Mouse (Mus musculus) embryonic fibroblast, embryonic 13.5 days (primary cell): ENCODE results near the gene Mtch1. TPM values are rescaled to one million over a fixed set of nuclear protein-coding genes. Genes with fewer than 3 reads are reported as not detected.

Experiments used
- H3K27ac ChIP-seq: 2 replicates; pipeline ENCODE4 v1.5.1; 2012; ENCODE audit warnings: low read length, control low read depth, inconsistent platforms; ENCODE audit not compliant: insufficient read depth
- H3K4me1 ChIP-seq: 2 replicates; pipeline ENCODE4 v1.6.1; 2011; ENCODE audit warnings: low read length; ENCODE audit not compliant: control insufficient read depth, insufficient read depth
- H3K4me3 ChIP-seq: 2 replicates; pipeline ENCODE4 v1.5.1; 2011; ENCODE audit warnings: mild to moderate bottlenecking, control low read depth, low read length; ENCODE audit not compliant: insufficient read depth
- CTCF ChIP-seq: IDR thresholded peaks from 2 replicates; pipeline ENCODE4 v1.5.1; 2011; ENCODE audit warnings: mild to moderate bottlenecking, control low read depth, low read length, moderate library complexity, borderline replicate concordance; ENCODE audit not compliant: insufficient read depth
- POLR2A ChIP-seq: IDR thresholded peaks from 2 replicates; pipeline ENCODE4 v1.6.1; 2011; ENCODE audit warnings: low read depth, mild to moderate bottlenecking, control low read depth, low read length, moderate library complexity
- polyA plus RNA-seq: library from polyadenylated mRNA; stranded (reverse); fragments of >200 nt; gene quantifications from 2 replicates; pipeline ENCODE4 v1.2.4, GENCODE M21; 2011; ENCODE audit warnings: low read depth; ENCODE audit not compliant: missing spikeins, insufficient read length

Gene Mtch1
- polyA plus RNA-seq, 1 experiment = 366 TPM

DNA sequence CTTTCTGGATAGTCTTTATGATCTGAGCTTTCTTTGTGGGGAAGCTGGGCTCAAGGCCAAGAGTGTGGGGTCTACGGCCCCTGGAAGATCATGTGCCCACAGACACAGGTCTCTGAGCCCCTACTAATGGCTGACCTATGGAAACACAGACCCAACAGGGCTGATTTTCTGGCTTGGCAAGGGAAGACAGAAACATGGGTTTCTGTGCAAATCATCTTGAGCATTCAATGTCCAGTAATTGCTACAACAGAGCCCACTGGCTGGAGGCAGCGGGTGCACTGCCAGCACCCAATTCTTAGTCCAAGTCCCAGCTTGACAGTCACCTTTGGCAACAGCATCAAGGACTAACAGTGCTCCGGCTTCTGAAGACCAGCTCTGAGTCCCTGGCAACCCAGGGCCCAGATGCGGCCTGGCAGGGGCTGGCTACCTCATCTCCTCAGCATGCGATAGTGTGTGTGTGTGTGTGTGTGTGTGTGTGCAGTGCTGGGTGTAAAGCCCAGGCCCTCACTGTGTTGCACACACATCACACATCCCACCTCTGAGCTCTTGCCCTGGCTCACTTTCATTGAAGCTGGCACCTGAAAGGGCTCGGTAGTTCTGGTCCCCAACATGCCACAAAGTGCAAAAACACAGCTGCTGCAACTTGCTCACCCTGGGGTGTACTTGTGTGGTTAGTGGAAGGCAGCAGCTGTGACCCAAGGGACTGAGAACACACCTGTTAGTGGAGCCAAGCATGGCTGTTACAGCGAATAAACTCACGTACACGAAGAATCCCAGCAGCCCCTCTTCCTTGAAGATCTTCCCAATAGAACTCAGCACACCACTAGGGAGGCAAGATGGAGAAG lies 9.5 kb downstream of the Mtch1 start:
- no peak for TF ChIP-seq POLR2A
- TF ChIP-seq CTCF = no peak

GRCm38 (mm10) chr17:29336266-29336990 lies 11.3 kb downstream of the Mtch1 start:
- Histone ChIP-seq H3K4me1 (peaks cover 8% of the 10 kb centered on the region), H3K4me3 (no peak overlapping the region), H3K27ac (no peak overlapping the region)
- TF ChIP-seq POLR2A = no peak
- no peak for TF ChIP-seq CTCF

More for the DNA sequence above, 9.5 kb downstream of the Mtch1 start:
- Histone ChIP-seq H3K27ac (no peak overlapping the region), H3K4me3 (no peak overlapping the region), H3K4me1 (peaks cover 21% of the 10 kb centered on the region)

GRCm38 (mm10) chr17:29332186-29332685 lies 15.5 kb downstream of the Mtch1 start:
- H3K4me3 ChIP-seq = no peak overlapping the region
- H3K27ac ChIP-seq = no peak overlapping the region
- TF ChIP-seq CTCF (no peak), POLR2A (no peak)
- no peaks in the 10 kb centered on the region for H3K4me1 ChIP-seq

DNA sequence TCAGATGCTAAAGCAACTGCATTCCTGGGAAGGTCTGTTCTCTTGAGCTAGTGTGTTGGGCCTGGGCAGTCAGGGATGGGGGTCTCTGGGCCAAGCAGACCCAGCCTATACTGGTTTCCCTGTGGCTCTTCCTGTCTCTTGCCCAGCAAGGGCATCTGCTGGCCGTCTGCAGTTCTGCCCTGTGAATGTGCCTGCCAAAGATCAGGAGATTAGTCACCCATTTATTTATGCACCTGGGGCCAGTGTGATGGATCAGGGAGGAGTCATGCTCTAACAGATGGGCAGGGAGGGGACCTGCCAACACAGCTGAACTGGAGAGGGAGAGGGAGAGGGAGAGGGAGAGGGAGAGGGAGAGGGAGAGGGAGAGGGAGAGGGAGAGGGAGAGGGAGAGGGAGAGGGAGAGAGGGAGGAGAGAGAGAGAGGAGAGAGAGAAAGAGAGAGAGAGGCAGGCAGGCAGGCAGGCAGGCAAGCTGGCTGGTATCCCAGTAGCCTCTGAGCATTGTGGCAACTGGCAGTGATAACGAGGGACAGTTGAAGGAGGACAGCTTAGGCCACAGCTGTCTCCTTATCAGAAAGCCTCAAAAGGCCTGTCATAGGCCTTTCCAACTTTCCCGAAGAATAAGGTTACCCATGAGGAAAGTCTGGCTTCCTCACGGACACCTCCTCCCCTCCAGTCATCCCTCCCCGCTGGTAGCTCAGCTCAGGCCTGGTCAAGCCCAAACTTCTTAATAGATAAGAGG lies 16.9 kb downstream of the Mtch1 start:
- H3K27ac ChIP-seq = no peak overlapping the region
- H3K4me3 ChIP-seq = no peak overlapping the region
- TF ChIP-seq POLR2A = no peak
- TF ChIP-seq CTCF = no peak
- H3K4me1 ChIP-seq = no peaks in the 10 kb centered on the region

DNA sequence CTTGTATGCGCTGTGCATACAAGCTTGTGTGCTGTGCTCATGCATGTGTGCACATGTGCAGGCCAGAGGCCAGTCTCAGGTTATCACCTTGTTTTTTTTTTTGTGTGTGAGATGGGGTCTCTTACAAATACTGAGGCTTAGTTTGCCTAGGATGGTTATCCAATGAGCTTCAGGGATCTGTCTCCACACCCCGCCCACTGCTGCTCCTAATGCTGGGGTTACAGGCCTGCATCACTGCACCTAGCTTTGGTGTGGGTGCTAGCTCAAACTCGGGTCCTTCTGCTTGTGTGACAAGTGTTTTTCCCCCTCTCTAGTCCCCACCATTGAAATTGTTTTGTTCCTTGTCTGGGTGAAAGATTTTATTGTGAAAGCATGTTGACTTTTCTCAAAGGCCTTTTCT lies 17.5 kb downstream of the Mtch1 start:
- TF ChIP-seq POLR2A (no peak), CTCF (no peak)
- Histone ChIP-seq H3K4me1 (no peaks in the 10 kb centered on the region), H3K27ac (no peak overlapping the region), H3K4me3 (no peak overlapping the region)

DNA sequence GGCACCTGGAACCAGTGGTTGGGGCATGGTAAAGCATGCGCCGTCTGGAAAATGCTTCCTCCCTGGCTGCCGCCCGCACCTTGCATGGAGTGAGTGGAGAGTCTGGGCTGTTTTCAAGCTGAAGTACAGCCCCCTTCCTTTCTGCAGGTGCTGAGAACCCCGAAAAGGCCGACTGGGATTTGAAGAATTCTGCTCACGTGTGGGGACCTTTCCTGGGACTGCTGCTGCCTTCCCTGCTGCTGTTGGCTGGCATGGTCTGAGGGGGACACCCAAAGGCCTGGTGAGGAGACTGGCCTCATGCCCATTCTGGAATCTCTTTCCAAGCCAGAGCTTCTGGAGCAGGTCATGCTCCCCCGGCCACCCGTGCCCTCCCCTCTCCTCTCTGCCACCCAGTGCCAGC lies 20.0 kb downstream of the Mtch1 start:
- H3K4me3 ChIP-seq = no peak overlapping the region
- no peak overlapping the region for H3K27ac ChIP-seq
- no peaks in the 10 kb centered on the region for H3K4me1 ChIP-seq
- no peak for TF ChIP-seq POLR2A
- no peak for TF ChIP-seq CTCF

- no peak overlapping the region for H3K27ac ChIP-seq
- TF ChIP-seq POLR2A = no peak
- no peak for TF ChIP-seq CTCF
- H3K4me1 ChIP-seq = no peaks in the 10 kb centered on the region
- H3K4me3 ChIP-seq = no peak overlapping the region
Observed at GRCm38 (mm10) chr17:29326531-29327529, 20.9 kb downstream of the Mtch1 start.

- TF ChIP-seq POLR2A (no peak), CTCF (no peak)
- Histone ChIP-seq H3K4me3 (no peak overlapping the region), H3K4me1 (no peaks in the 10 kb centered on the region), H3K27ac (no peak overlapping the region)
Observed at GRCm38 (mm10) chr17:29325831-29326230, 21.9 kb downstream of the Mtch1 start.
